Mouse (Mus musculus) kidney, embryonic 15.5 days (tissue): ENCODE data around the gene Ptges. TPM values are rescaled to one million over a fixed set of nuclear protein-coding genes. Genes with fewer than 3 reads are reported as not detected.

Experiments used
- ATAC-seq: fragments of 200-750 bp; cut with Nextera tagmentation; replicated peaks from 2 replicates; pipeline ENCODE4 v1.8.0; 2017; ENCODE audit warnings: moderate TSS enrichment; ENCODE audit not compliant: low FRiP score
- H3K27ac ChIP-seq: fragments of 300-500 bp; sonication (generic); 2 replicates; pipeline ENCODE4 v1.5.1; 2015; ENCODE audit warnings: mild to moderate bottlenecking, inconsistent platforms
- H3K27me3 ChIP-seq: fragments of 300-500 bp; sonication (generic); 2 replicates; pipeline ENCODE4 v1.6.1; 2015; ENCODE audit warnings: inconsistent platforms
- H3K36me3 ChIP-seq: fragments of 300-500 bp; sonication (generic); 2 replicates; pipeline ENCODE4 v1.6.1; 2015; ENCODE audit warnings: inconsistent platforms
- H3K4me1 ChIP-seq: fragments of 300-500 bp; sonication (generic); 2 replicates; pipeline ENCODE4 v1.6.1; 2015; ENCODE audit warnings: inconsistent platforms
- H3K4me2 ChIP-seq: fragments of 300-500 bp; sonication (generic); 2 replicates; pipeline ENCODE4 v1.6.1; 2015; ENCODE audit warnings: moderate library complexity, mild to moderate bottlenecking, inconsistent platforms
- H3K4me3 ChIP-seq: fragments of 300-500 bp; sonication (generic); replicated peaks from 2 replicates; pipeline ENCODE4 v1.5.1; 2015; ENCODE audit warnings: mild to moderate bottlenecking, inconsistent platforms
- H3K9ac ChIP-seq: fragments of 300-500 bp; sonication (generic); 2 replicates; pipeline ENCODE4 v1.6.1; 2015; ENCODE audit warnings: mild to moderate bottlenecking, inconsistent platforms
- H3K9me3 ChIP-seq: fragments of 300-500 bp; sonication (generic); replicated peaks from 2 replicates; pipeline ENCODE4 v1.6.1; 2016; ENCODE audit warnings: inconsistent platforms
- WGBS: fragments of 180-500 bp; shearing (Covaris S2); methylation state at CpG from one replicate; pipeline ENCODE4 v1.1.7; 2015; ENCODE audit warnings: mixed read lengths; 5-methylcytosine and 5-hydroxymethylcytosine counted together
- polyA plus RNA-seq: library from polyadenylated mRNA; unstranded; fragments of >200 nt; fragmentation: Nextera tagmentation; extraction: Ambion mirVana; gene quantifications from 2 replicates; pipeline ENCODE4 v1.2.1, GENCODE M21; 2015

Gene Ptges
- polyA plus RNA-seq, 1 experiment from 2014 or later = 13.3 TPM

GRCm38 (mm10) chr2:30891002-30891401 is 38.7 kb downstream of the Ptges start:
- Histone ChIP-seq H3K9me3 (no peaks in the 10 kb centered on the region), H3K9ac (no peak overlapping the region), H3K36me3 (no peaks in the 10 kb centered on the region), H3K27ac (no peak overlapping the region), H3K27me3 (no peaks in the 10 kb centered on the region), H3K4me3 (no peak overlapping the region), H3K4me1 (peaks cover 21% of the 10 kb centered on the region), H3K4me2 (no peak overlapping the region)
- 0 out of 2 replicates have a peak, but pooled peaks have one; percentile 30 for ATAC-seq
- 6% methylated on average over 3 of the region's 3 CpGs for WGBS

GRCm38 (mm10) chr2:30885453-30886163 is 44.1 kb downstream of the Ptges start:
- Histone ChIP-seq H3K4me2 (no peak overlapping the region), H3K27me3 (no peaks in the 10 kb centered on the region), H3K9me3 (no peaks in the 10 kb centered on the region), H3K36me3 (0 out of 2 replicates have a peak, but pooled peaks cover 4% of the 10 kb centered on the region), H3K9ac (no peak overlapping the region), H3K4me1 (peaks cover 10% of the 10 kb centered on the region), H3K4me3 (no peak overlapping the region), H3K27ac (peak overlapping the region; percentile 66)
- 0 out of 2 replicates have a peak, but pooled peaks have one; percentile 29 for ATAC-seq
- 31% methylated on average over 9 of the region's 9 CpGs for WGBS

GRCm38 (mm10) chr2:30884852-30885373 is 44.8 kb downstream of the Ptges start:
- Histone ChIP-seq H3K9me3 (no peaks in the 10 kb centered on the region), H3K4me2 (no peak overlapping the region), H3K4me1 (peaks cover 10% of the 10 kb centered on the region), H3K36me3 (0 out of 2 replicates have a peak, but pooled peaks cover 4% of the 10 kb centered on the region), H3K9ac (no peak overlapping the region), H3K4me3 (no peak overlapping the region), H3K27ac (no peak overlapping the region), H3K27me3 (no peaks in the 10 kb centered on the region)
- ATAC-seq = no peak
- 95% methylated on average over 4 of the region's 4 CpGs for WGBS

DNA sequence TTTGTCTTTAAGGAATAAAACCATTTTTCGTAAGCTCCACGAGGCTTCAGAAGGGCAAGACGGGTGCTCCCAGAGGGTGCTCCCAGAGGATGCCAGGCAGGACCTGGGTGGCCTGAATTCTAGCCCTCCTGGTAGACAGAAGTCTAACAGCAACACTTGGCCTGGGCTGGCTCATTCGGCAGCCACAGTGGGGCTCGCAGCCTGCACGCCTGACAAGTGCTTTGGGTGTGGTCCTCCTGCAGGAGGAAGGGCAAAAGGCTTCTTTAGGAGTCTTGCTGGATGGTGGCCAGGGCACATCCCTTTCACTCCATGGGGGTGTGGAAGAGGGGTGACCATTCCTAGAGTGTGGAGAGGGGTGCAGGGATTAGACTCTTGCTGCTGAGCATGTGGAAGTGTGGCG is 48.4 kb downstream of the Ptges start:
- Histone ChIP-seq H3K9ac (no peak overlapping the region), H3K27me3 (no peaks in the 10 kb centered on the region), H3K36me3 (0 out of 2 replicates have a peak, but pooled peaks cover 4% of the 10 kb centered on the region), H3K4me1 (peaks cover 14% of the 10 kb centered on the region), H3K9me3 (no peaks in the 10 kb centered on the region), H3K4me2 (no peak overlapping the region), H3K27ac (no peak overlapping the region), H3K4me3 (no peak overlapping the region)
- WGBS = 81% methylated on average over 7 of the region's 7 CpGs
- ATAC-seq = no peak

DNA sequence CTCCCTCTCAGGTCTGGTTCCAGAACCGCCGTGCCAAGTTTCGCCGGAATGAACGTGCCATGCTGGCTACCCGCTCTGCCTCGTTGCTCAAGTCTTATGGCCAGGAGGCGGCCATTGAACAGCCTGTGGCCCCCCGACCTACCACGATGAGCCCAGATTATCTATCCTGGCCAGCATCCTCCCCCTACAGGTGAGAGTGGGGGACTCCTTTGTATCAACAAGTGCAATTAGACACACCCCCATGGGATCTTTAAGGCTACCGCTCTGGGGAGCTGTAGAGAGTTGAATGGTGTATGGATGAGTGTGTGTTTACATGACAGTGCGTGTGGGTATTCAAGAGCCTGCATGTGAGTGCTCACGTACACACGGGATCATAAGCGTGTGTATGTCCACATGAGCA is 50.2 kb downstream of the Ptges start:
- Histone ChIP-seq H3K27ac (no peak overlapping the region), H3K4me1 (peaks cover 23% of the 10 kb centered on the region), H3K27me3 (no peaks in the 10 kb centered on the region), H3K9me3 (no peaks in the 10 kb centered on the region), H3K9ac (no peak overlapping the region), H3K4me2 (no peak overlapping the region), H3K36me3 (0 out of 2 replicates have a peak, but pooled peaks cover 4% of the 10 kb centered on the region), H3K4me3 (no peak overlapping the region)
- no peak for ATAC-seq
- WGBS = 90% methylated on average over 15 of the region's 15 CpGs

- Histone ChIP-seq H3K27ac (peak overlapping the region; percentile 46; the same call in 1 of the 2 replicates), H3K9ac (no peak overlapping the region), H3K36me3 (no peaks in the 10 kb centered on the region), H3K9me3 (no peaks in the 10 kb centered on the region), H3K4me1 (peaks cover 39% of the 10 kb centered on the region), H3K27me3 (no peaks in the 10 kb centered on the region), H3K4me2 (no peak overlapping the region), H3K4me3 (no peak overlapping the region)
- peak; percentile 65; the same call in 1 of the 2 replicates for ATAC-seq
- 45% methylated on average over 11 of the region's 11 CpGs for WGBS
These were observed 53.8 kb downstream of the Ptges start for GRCm38 (mm10) chr2:30875621-30876432.

GRCm38 (mm10) chr2:30875096-30875495 is 54.6 kb downstream of the Ptges start:
- 76% methylated on average over 7 of the region's 7 CpGs for WGBS
- no peak overlapping the region for H3K27ac ChIP-seq
- H3K27me3 ChIP-seq = no peaks in the 10 kb centered on the region
- no peak overlapping the region for H3K4me2 ChIP-seq
- H3K9ac ChIP-seq = no peak overlapping the region
- no peak for ATAC-seq
- no peaks in the 10 kb centered on the region for H3K36me3 ChIP-seq
- H3K4me3 ChIP-seq = no peak overlapping the region
- H3K4me1 ChIP-seq = peaks cover 40% of the 10 kb centered on the region
- H3K9me3 ChIP-seq = no peaks in the 10 kb centered on the region

- no peak overlapping the region for H3K4me2 ChIP-seq
- no peak overlapping the region for H3K4me3 ChIP-seq
- peaks cover 40% of the 10 kb centered on the region for H3K4me1 ChIP-seq
- WGBS = 59% methylated on average over 10 of the region's 10 CpGs
- H3K27me3 ChIP-seq = no peaks in the 10 kb centered on the region
- no peaks in the 10 kb centered on the region for H3K9me3 ChIP-seq
- no peaks in the 10 kb centered on the region for H3K36me3 ChIP-seq
- ATAC-seq = no peak
- H3K9ac ChIP-seq = no peak overlapping the region
- 0 out of 2 replicates have a peak overlapping the region, but pooled peaks have one; percentile 0 for H3K27ac ChIP-seq
These were observed 55.2 kb downstream of the Ptges start for GRCm38 (mm10) chr2:30874445-30874844.

GRCm38 (mm10) chr2:30872669-30873068 is 57.0 kb downstream of the Ptges start:
- no peaks in the 10 kb centered on the region for H3K36me3 ChIP-seq
- H3K4me3 ChIP-seq = no peak overlapping the region
- no peak overlapping the region for H3K9ac ChIP-seq
- peaks cover 40% of the 10 kb centered on the region for H3K4me1 ChIP-seq
- H3K4me2 ChIP-seq = no peak overlapping the region
- no peak overlapping the region for H3K27ac ChIP-seq
- WGBS = 71% methylated on average over 6 of the region's 6 CpGs
- H3K9me3 ChIP-seq = no peaks in the 10 kb centered on the region
- no peak for ATAC-seq
- H3K27me3 ChIP-seq = no peaks in the 10 kb centered on the region

GRCm38 (mm10) chr2:30870863-30871262 is 58.8 kb downstream of the Ptges start:
- WGBS = 71% methylated on average over 8 of the region's 8 CpGs
- ATAC-seq = no peak

DNA sequence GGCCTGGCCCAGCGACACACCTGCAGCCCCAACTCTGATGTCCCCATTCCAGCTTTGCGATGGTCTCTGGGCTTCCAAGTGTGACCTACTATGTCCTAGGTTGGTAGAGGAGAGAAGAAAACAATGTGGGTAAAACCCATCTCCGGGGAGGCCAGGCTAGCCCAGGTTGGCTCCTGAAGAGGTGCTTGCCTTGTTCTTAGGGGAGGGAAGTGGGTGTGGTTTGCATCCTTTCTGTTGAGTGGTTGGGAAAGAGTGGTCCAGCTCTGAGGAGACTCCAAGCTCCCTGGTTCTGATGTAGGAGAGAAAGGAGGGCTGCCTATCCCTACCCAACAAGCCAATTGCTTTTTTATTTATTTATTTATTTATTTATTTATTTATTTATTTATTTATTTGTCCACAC is 64.2 kb downstream of the Ptges start:
- Histone ChIP-seq H3K36me3 (no peaks in the 10 kb centered on the region), H3K27me3 (peaks cover 17% of the 10 kb centered on the region), H3K27ac (no peak overlapping the region), H3K4me3 (0 out of 2 replicates have a peak overlapping the region, but pooled peaks have one; percentile 35), H3K9ac (no peak overlapping the region), H3K4me1 (peaks cover 24% of the 10 kb centered on the region), H3K4me2 (peak overlapping the region; percentile 60), H3K9me3 (no peaks in the 10 kb centered on the region)
- 58% methylated on average over 3 of the region's 3 CpGs for WGBS
- ATAC-seq = 0 out of 2 replicates have a peak, but pooled peaks have one; percentile 36

More at GRCm38 (mm10) chr2:30870863-30871262, 58.8 kb downstream of the Ptges start:
- Histone ChIP-seq H3K27ac (no peak overlapping the region), H3K9me3 (no peaks in the 10 kb centered on the region), H3K4me1 (peaks cover 30% of the 10 kb centered on the region), H3K4me3 (no peak overlapping the region), H3K4me2 (no peak overlapping the region), H3K27me3 (peaks cover 3% of the 10 kb centered on the region; the same call in 1 of the 2 replicates), H3K36me3 (no peaks in the 10 kb centered on the region), H3K9ac (no peak overlapping the region)
